Mouse (Mus musculus): ENCODE data around the gene Krt81.
A peak's percentile ranks its signal among the peaks of the same experiment; 100 is the strongest.

Krt81 gene

GRCm38 (mm10) chr15:101463651-101464050 is at the start of gene Krt81:
Gene Krt81, minus strand, starts transcription at chr15:101463751.
- no peak for DNase-seq

DNA sequence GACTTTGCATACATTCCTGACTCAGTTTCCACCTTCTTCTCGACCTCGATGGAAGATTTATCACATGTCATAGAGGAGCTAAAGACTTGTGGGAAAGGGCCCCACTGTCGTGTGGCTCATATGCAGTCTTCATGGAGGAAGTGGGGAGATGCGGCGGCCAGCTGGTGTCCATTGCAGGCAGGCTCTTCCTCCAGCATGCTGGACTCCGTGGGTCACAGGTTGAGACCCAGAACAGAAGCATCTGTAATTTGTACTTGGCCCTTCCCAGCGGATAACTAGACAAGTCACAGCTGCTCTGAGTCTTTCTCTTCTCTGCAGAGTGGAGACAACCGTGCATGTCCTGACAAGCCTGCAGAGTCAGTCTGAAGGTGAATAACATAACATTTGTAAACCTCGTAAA is 44.7 kb upstream of the Krt81 start:
- DNase-seq, result no peak

DNA sequence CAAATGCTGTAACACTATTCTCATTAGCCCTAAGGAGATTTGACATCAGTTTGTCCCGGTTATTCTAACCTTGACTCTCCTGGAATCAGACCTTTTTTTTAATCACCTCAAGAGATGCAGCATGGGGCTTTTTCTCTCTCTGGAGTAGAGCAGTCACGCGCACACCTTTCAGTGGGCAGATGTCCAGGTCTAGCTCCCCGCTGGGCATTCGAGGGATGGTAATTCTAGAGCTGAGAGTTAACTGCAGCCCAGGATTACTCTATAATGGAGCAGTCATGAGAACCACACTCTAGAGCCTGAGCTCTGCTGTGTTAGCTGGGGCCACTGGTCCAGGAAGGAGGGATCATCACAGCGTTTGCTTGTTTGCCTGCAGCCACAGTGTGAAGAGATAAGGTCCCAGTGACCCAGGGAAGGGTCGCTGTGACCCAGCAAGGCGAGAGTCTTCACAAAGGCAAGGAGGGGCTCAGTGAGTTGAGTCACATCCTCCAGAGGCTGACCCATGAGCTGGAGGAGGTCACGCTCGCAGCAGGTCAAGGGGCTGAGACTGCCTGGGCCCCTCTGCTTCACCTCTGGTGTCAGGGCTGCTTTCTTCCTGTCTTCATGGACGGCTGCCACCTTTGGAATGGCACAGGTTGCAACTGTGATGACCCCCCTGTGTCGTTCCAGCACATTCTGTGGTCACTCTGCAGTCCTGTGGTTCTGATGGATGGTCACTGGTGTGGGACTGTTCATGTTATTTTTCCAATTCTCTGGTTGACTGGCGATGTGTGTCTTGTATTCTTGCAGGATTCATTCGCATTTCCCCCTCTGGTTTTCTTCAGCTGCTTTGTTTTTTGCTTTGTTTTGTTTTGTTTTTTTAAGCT is 43.6 kb upstream of the Krt81 start:
- DNase-seq, result peak in 1 of 2 experiments; percentile 11

DNA sequence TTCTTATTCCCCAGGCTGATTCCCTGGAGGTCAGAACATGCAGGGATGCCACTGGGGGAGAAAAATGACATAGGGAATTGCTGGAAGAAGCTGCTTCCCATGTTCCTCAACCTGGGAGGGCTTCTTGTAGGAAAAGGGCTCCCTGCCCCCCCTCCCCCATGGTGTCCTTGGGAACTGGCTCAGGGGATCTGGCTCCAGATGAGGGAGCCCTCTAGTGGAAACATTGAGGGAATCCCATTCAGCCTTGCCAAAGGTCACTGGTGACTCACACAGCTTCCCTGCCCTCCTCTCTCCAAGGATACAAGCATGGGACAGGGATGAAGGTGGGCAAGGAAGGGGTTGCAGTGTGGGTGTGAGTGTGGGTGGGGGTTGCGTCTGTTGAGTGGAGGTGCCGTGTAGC is 33.6 kb upstream of the Krt81 start:
- DNase-seq, result peak in 1 of 2 experiments; percentile 40

DNA sequence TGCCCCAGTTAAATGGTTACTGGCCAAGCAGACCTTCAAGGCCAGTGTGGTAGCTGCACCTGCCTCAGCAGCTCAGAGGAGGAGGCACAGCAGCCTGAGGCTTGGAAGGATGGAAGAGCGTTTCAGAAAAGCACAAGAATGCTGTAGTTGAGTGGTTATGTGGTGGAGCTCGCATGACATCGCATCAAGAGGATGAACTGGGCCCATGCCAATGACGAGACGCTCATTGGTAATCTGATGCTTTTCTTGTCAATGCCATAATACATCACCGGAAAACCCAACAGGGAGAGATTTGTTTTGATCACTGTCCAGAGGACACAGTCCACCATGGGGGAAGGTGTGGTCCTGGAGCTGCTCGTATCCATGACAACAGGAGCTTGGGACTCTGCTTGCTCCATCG is 31.7 kb upstream of the Krt81 start:
- no peak for DNase-seq

GRCm38 (mm10) chr15:101494203-101494602 is 30.7 kb upstream of the Krt81 start:
- DNase-seq, result no peak

GRCm38 (mm10) chr15:101493713-101494112 is 30.2 kb upstream of the Krt81 start:
- no peak for DNase-seq

- no peak for DNase-seq
Measured at GRCm38 (mm10) chr15:101492718-101493117, 29.2 kb upstream of the Krt81 start.

DNA sequence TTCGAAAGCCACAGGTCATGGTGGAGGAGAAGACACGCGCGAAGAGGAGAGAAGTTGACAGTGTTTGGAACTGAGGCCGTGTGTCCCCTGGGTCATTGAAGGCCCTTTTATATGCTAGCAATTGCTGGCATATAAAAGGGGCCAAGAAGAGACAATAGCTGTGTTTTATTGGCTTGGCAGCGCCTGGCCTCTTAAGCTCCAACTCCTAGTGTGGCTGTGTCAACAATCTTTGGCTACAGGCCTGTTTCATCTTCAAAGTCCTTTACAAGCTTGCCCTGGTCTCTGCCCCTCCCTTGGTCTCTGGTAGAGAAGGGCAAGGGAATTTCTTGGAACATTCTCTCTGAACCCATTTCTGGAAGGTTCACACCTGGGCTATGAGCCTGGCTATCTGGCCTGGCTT is 27.9 kb upstream of the Krt81 start, which contains the start of gene Krt83:
TSS of gene Krt83 (minus strand) at position 82 of the 400 bp plus-strand sequence.
- DNase-seq, result no peak

DNA sequence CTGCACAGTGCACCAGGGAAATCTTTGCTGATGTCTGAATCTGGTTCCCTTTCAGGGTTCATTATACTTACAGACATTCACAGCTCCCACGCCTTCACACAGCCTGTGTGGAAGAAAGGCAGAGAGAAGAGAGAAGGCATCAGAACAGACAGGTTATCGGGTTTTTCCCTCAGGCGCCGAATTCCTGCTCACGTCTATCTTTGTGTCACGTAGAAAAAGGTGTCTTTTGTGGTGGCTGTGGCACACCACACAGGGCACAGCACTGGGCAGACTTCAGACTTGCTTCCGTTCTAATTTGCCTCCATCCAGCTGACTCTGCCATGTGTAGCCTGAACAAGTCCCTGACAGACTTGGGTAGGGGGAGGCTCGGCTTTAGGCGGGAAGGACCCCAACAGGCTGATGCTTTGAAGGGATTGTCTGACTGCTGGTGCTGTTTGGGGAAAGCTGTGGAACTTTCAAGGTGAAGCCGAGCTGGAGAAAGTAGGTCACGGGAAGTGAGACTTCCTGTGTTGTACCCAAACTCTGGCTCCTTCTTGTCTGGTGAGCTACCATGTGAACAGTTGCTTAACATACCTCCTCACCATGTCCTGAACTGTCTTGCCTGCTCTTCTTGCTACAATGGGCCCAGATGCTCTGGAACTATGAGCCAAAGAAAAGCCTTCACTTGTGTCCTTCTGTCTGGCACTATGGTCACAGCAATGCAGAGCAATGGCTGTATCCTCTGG is 22.5 kb upstream of the Krt81 start:
- DNase-seq, result no peak

GRCm38 (mm10) chr15:101484939-101485338 is 21.4 kb upstream of the Krt81 start:
- no peak for DNase-seq

DNA sequence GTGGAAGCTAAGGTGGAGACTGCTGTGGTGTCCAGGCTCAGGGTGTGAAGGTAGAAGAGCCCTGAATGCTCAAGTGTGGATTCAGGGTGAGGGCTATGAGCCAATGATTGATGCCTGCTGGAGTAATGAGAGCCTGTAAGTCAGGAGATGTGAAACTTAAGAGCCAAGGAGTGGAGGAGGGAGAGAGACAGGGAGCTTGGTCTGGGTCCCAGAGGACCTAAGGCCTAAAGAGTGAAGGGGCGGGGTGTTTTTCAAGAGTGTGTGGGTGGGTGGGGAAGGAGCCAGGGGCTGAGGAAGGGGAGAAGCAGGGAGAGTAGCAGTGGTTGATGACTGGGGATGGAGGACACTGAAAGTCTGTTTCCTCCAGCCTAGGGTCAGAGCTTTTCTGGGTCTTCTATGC is 20.1 kb upstream of the Krt81 start:
- DNase-seq, result no peak

DNA sequence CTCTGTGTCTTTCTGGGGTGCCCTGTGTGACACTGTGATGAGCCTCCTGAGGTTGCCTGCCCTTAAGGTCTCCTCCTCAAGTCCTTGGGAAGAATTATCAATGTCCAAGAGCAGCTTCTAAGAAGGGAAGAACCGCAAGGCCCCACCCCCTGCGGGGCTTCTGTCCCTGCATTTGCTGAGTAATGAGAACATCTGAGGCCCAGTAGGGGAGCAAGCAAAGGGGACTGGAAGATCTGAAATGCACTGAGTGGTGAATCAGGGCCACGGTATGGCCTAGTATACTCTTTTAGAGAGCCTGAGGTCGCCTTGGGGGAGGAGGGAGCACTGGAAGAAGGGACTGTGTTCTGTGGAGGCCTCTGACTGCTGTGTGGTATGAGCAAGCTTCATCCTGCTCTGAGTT is 18.5 kb upstream of the Krt81 start:
- DNase-seq, result no peak

- no peak for DNase-seq
Measured at GRCm38 (mm10) chr15:101479666-101480060, 16.1 kb upstream of the Krt81 start.

DNA sequence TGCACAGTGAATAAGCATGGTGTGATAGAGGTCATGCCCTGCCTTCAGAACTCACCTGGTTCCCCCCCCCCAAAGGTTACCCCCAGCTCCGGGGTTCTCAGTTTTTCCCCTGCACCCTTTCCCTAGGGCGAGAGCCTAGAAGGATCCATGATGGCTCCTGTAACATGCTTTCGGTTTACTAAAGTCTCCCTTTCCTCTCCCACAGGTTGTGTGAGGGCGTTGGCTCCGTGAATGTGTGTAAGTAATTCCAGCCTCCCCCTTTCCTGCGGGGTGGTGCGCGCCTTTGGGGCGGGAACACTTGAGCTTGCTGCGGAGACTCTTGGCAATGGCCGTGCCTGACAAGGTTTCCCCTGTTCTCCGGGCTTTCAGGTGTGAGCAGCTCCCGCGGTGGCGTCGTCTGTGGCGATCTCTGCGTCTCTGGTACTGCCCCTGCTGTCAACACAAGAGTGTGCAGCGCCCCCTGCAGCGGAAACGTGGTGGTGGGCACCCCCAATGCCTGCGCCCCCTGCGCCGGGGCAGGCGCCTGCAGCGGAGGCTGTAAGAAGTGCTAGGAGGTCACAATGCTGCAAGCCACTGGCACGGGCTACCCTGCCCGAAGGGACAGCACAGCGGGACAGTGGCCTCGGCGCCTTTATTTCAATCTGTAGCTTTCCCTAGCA is 15.6 kb upstream of the Krt81 start:
- peak; percentile 54 to 73 for DNase-seq

- DNase-seq, result no peak
Measured at GRCm38 (mm10) chr15:101472952-101473528, 9.5 kb upstream of the Krt81 start, which contains the start of gene Krt86. Gene Krt86, plus strand, starts transcription at chr15:101473478.

DNA sequence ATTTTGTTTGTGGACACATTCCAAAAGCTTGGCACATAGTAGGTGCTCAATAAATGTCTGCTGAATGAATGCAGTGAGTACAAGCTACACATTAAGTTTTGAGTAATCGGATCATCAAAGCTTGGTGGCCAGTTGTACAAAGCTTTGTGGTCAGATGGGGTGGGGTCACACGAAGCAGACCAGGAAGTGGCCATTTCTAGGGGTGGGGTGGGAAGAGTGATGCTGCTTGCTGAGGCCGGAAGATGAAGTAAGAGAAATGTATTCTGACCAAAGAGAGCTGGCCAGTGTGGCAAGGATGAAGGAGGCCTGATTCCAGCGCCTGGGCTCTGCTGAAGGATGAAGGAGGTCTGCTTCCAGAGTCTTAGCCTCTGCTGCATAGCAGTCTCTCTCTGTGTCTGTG is 5.5 kb upstream of the Krt81 start:
- no peak for DNase-seq

DNA sequence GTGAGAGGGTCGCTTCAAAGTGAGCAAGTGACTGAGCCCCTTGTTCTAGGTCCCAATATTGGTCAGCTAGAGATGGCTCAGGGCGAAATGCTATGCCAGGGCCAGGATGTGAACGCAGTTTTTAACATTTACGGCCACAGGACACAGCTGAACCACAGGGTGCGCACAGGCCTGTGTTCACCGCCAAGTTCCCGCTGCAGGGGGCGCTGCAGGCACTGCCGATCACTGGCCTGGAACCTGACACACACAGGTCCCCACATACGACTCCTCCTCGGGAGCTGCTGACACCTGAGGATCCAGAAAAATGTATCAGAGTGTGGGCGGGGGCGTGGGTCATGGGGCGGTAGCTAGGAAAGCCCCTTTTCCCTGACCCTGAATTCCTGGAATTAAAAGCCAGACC is 4.3 kb downstream of the Krt81 start:
- peak in 1 of 2 experiments; percentile 25 for DNase-seq

DNA sequence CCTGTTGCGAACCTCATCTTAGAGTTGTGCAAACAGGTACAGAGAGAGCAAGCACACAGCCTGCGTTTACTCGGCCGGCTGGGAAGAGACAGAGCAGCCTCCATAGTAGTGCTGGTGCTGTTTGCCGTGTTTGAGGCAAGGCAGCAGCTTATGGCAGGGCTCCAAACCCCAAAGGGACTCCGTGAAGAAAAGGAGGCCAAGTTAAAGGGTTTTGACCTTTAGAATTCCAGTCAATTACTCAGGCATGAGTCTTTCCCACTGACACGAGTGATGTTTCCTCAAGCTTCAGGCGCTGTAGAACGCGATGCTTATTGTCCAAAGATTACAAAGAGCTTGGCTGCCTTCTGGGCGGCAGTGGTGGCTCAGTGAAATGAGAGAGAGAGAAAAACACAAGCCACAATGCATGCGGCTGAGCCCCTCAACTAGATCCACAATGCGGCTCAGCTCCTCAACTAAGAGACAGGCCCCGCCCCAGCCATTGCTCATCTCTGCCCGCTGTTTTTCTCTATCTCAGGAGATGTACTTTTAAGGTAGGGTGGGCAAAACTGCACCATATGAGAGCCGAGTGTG is 5.1 kb downstream of the Krt81 start:
- peak; percentile 14 to 43 for DNase-seq

- no peak for DNase-seq
Measured at GRCm38 (mm10) chr15:101455891-101456290, 7.7 kb downstream of the Krt81 start.

DNA sequence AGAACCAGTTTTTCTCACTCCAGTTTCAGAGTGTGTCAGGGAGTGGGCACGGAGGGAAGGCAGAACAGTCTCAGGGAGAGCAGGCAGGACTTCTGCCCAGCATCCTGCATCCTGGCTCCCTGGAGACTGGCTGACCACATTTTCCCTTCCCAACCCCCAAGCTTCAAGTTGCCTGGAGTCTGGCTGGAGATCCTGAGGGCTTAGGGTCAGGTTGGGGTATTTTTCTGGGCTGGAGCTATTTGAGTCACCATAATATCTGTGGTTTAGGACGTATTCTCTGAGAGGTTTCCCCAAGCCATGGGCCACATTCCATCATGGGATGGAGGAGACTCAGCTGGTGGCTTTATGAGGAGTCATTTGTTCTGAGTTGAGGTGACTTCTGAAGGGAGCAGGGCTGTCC is 8.3 kb downstream of the Krt81 start:
- no peak for DNase-seq

DNA sequence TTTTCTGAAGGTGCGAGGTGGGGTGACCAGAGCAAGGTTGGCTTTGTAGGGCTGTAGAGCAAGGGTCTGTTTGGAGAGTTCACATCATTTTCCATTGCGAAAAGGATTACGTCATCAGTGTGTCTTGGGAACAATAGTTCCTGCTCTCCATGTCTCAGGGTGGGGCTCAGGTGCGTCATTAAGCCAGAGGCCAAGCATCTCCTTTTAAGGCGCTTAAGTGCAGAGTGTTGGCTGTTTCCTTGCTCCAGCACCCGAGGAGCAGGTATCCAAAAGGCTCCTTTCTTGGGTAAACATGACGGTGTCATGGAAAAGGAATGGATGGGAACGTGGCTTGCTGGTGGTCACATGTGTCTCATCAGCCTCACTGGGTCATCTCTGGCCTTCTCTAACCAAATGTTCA is 8.8 kb downstream of the Krt81 start:
- no peak for DNase-seq

All from cerebellum, postnatal 25 days (tissue).